Mouse (Mus musculus) adrenal gland (tissue): ENCODE results near the gene Pard6a.

Experiments
- intact Hi-C: fragments of 180-260 bp; cut with DNase I; formaldehyde crosslinking; loops from one replicate; pipeline ENCODE4 v1.15.1; 2025

Pard6a gene

GRCm38 (mm10) chr8:105699488-105700215 is 1.3 kb upstream of the Pard6a start:
- intact Hi-C loops = no loop called here

DNA sequence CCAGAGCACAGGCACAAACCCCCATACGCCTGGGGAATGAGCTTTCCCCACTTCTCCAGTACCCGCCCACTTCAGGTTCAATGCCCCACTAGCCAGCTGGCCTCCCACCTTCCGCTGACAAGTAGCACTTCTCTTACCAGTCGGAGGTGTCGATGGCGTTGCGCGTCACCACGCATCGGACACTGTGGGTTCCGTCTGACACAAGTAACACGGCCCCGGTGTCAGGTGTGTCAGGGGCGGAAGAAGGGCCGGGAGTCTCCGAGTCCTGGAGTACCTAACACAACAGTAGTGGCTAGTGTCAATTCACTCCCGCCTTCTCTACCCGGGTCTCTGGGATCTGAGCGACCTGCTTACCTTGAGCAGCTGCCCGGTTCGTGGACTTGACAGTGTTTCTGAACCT is 382 bp upstream of the Pard6a start:
- intact Hi-C loops = no loop called here

DNA sequence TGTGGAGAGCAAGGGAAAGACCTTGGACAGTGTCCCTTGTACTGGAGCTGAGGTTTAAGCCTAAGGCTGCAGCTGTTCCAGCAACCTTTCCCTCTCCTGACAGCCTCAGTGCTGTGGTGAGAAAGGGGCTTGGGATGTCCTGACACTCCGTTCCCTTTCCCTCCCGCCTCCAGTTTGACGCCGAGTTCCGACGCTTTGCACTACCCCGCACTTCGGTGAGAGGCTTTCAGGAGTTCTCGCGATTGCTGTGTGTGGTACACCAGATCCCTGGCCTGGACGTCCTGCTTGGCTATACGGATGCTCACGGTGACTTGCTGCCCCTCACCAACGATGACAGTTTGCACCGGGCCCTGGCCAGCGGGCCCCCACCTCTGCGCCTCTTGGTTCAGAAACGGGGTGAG is 1.1 kb downstream of the Pard6a start:
- intact Hi-C loops = no loop called here

- intact Hi-C loops = no loop called here
Measured at GRCm38 (mm10) chr8:105702731-105703415, 1.9 kb downstream of the Pard6a start.

DNA sequence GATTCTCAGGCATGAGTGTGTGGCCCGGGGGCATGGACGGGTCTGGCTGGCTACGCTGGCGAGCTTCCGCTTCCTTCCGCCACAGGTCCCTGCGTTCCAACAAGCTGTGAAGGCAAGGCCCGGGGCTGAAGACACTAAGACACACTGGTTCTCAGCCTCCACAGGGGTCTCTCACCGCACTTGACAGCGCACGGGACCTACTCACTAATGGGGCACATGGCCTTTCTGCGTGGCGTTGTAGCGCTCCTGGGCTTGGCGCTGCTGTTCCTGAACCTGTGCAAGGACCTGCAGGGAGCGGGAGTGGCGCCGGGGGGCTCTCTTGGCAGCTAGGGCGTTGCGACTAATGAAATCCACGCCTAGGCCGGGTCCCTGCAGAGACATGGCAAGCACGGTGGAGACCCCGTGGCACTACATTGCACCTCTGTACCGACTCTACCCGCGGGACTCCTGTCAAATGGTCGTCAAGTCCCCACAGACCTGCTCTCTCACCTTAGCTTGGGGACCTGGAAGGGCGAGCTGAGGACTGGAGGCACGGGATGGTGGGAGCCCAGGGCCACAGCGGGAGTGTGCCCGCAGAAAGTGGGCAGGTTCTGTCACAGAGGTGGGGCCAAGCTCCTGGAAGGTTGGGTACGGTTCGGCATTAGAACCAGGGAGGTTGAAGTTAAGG is 3.3 kb downstream of the Pard6a start:
- intact Hi-C loops = no loop called here

DNA sequence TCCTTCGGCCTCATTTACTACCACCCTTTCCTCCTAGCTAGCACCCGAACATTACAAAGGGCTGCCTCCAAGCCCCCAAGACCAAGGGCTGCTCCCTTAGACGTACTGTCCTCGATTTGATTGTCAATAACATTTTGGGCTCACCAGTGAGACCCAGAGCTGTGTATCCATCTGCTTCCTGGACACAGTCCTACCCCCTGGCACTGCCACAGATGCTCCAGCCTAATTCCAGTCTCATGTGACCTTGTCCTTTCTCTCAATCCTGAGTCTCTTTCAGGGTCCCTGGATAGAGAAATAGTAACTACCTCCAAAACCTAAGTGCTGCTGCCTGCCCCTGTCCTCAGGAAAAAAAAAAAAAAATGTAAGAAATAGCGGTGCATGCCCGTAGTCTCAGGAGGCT is 4.0 kb downstream of the Pard6a start:
- intact Hi-C loops = no loop called here

GRCm38 (mm10) chr8:105706426-105706825 is 5.5 kb downstream of the Pard6a start:
- intact Hi-C loops = no loop called here

GRCm38 (mm10) chr8:105707498-105708403 is 6.8 kb downstream of the Pard6a start, which contains the start of the genes 4933405L10Rik and Enkd1:
Gene 4933405L10Rik (plus strand): TSS chr8:105707655.
Gene Enkd1 (minus strand): TSS chr8:105708210.
- intact Hi-C loops = no loop called here

- intact Hi-C loops = no loop called here
Measured at GRCm38 (mm10) chr8:105708675-105709074, 7.7 kb downstream of the Pard6a start.

- intact Hi-C loops = no loop called here
Measured at GRCm38 (mm10) chr8:105709317-105709716, 8.4 kb downstream of the Pard6a start.

- intact Hi-C loops = loop anchor here (5.0 kb wide), 1 partner anchor 220 kb away; the partner anchor contains the start of gene Ctrl
Measured at GRCm38 (mm10) chr8:105712286-105712685, 11.3 kb downstream of the Pard6a start.

- intact Hi-C loops = loop anchor here (2.0 to 5.0 kb wide), 2 partner anchors 75 to 218 kb away; partner anchors contain the start of gene Ctrl
Measured at GRCm38 (mm10) chr8:105714139-105714538, 13.2 kb downstream of the Pard6a start.

DNA sequence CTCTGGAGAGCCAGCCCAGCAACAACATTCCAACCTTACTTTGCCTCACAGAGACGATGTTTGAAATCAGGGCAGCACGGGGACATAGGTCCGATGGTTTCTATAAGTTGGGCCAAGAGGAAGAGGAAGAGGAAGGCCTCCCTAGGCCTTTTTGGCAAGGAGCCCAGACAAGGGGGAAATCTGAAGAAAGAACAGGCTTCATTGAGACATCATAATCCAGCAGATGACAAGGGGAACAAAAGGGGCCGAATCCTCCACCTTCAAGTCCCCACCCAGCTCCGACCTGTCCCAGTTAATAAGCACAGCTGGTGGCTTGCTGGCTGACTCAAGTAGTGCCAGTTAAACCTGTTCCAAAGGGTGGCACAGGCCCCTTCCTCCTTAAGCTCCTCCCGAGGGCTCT is 14.1 kb downstream of the Pard6a start:
- intact Hi-C loops = loop anchor here (2.0 kb wide), 1 partner anchor 74 kb away; no protein-coding TSS in a partner anchor

DNA sequence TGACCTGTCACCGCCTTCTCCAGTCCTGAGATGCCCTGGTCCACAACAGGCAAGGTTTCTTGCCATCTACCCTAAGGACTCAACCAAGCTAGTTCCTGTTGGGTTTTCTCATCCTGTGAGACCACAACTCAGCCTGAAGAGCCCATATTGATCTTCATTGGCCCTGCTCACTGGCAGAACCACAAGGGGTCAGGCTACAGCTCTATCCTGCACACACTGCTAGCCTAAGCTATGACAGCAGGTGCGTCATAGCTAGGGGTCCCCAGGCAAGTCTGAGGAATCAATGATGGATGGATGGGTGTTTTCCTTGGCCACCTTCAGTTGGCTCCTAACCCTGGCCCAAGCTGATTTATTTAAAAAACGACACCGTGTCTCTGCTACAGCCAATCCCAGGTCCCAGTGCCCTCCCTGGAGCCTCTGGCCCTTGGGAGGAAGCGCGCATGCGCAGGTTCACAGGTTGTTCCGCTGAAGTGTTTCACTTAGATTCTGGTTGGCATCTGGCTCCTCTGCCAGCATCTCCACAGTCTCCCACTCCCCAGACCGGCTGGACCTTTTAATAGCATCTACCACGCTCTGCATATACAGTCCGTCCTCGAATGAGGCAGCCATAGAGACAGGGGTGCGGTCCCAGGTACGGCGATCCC is 15.5 kb downstream of the Pard6a start:
- intact Hi-C loops = no loop called here

- intact Hi-C loops = no loop called here
Measured at GRCm38 (mm10) chr8:105719637-105720036, 18.7 kb downstream of the Pard6a start.

GRCm38 (mm10) chr8:105722861-105723260 is 21.9 kb downstream of the Pard6a start:
- intact Hi-C loops = no loop called here

GRCm38 (mm10) chr8:105725726-105726125 is 24.8 kb downstream of the Pard6a start:
- intact Hi-C loops = no loop called here

DNA sequence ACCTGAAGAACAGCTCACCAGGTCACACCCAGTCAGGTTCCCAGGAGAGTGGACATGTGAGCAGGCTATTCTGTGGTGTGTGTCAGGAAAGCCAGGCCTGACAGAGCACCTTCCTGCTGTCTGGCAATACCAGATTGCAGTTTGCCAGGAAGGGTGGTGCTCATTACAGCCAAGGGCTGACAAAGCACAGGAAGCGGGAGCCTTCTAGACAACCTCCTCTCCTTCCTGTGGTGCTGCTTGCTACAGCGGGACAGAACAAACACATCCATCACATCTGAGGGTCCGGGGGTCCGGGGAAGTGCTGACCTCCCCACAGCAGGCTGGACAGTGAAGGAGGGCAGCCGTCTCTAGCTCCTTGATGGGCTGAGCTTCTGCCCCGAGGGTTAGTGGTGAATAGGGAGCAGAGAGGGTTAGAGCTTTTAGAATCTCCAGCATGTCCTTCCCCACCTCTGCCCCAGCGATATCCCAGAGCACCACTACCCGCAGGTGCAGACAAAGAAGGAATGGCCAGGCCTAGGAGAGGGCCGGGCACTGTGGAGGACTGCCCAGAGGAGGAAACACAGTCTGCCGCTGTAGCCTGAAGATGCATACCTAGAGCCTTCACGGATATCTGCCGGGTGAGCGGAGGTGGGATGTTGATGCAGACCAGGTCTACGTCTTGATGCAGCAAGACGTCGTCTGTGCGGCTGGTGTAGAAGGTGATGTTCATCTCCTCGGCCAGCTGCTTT is 26.6 kb downstream of the Pard6a start:
- intact Hi-C loops = no loop called here

GRCm38 (mm10) chr8:105732186-105732585 is 31.2 kb downstream of the Pard6a start:
- intact Hi-C loops = no loop called here

DNA sequence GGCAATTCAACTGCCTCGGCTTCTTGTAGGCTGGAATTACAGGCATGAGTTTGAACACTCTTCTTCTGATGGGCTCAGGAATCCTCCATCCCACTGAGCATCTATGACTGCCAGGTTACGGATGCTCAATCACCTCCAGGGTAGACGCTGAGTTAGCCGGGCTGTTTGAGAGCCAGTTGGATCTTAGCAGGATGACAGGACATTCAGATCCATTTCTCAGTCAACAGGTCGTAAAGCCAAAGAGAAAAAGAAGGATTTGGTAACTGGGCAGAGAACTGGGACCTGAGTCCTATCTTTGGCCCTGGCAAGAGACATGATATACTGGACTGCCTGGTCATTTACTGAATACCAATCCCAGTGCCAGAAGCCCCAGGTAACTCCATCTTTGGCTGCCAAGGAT is 38.3 kb downstream of the Pard6a start:
- intact Hi-C loops = no loop called here
